Mouse (Mus musculus): ENCODE data around the gene March4. TPM values are rescaled to one million over a fixed set of nuclear protein-coding genes. Genes with fewer than 3 reads are reported as not detected.

Gene March4
- total RNA-seq, 2 experiments from 2014 or later: not detected

DNA sequence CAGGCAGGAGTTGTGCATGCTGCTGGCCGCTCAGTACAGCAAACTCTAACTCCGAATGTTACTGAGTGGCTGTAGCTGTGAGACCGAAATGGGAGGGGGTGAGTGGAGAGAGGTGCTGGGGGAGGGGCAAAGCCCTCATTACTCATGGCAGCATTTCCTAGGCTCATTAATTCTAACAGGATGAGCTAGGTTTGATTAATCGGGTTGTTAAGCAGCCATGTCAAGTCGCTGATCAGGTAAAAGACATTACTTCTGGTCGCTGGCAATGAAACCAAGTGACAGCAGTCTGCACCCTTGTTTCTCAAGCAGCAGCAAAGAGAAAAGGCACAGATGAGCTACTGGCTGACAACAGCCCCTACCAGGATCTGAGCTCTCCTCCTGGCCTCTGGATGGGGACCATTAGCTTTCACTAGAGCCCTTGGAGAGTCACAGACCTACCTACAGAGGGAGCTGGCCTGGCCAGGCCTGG lies 82.0 kb downstream of the March4 start:
- no peak for ATAC-seq (ENCODE audit: poor library complexity, severe bottlenecking)

DNA sequence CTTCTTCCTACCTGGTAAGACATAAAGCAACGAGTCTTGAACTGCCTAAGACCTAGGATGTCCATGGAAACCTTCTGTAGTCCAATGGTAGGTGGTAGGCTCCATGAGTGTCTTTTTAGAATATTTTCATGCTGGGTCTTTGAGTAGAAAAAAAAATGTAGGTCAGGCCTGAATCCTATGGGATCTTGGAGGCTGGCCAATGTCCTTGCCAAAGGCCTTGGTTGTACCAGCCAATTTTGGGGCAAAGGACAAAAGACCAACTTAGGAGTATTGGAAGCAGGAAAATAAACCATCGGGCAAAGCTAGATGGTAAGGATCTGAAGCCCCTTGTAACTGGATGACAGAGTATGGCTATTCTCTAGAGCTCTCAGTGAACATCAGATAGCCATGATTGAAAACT lies 83.9 kb downstream of the March4 start:
- no peak for ATAC-seq (ENCODE audit: poor library complexity, severe bottlenecking)

DNA sequence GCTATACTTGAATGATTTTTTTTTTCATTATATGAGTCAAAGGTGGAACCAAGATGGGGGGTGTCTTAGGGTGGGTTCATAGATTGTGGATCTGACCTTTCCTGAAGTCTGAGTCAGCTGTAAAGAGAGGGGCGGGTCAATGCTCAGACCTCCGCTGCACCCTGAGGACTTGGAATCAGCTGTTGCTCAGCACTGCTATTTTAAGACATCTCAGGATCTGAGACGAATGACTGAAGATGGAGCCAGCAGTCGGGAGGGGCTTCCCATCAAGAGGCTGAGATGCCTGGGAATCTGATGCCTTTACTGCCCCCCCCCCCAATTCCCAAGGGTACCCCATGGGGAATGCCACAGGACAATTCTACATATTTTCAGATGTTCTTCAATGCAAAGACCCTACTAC lies 85.9 kb downstream of the March4 start:
- no peak for ATAC-seq (ENCODE audit: poor library complexity, severe bottlenecking)

DNA sequence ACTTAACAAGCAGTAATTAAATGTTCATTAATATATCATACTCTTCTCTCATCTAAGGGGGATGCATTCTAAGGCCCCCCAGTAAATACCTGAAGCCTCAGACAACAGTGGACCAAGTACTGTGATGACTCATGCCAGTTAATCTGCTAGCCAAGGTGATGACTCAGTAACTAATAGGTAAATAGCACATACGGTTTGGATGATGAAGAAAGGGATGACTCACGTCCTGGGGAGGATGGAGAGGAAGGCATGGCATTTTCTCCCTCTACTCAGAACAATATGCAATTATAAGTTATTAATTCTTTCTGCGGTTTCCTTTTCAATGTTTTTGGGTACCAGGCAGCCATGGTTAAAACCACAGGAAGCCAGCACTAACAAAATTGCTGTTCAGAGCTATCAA lies 87.0 kb downstream of the March4 start:
- ATAC-seq (ENCODE audit: poor library complexity, severe bottlenecking): no peak

DNA sequence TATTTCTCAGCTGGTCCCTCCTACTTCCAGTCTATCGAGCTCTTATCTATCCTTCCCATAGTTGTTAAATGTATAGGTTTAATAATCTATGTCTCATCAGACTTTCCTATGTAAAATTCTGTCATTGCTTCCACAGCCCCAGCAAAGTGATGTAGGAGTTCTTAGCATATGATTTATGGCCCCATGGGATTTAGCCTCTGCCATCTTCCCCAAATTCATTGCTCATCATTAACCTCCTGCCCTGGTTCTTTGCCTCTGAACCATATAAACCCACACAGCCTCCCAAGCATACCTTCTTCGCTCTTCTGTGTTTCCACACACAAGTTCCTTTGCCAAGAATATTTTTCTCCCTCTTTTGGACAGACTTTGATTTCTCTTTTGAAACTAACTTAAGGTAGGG lies 94.0 kb downstream of the March4 start:
- ATAC-seq (ENCODE audit: poor library complexity, severe bottlenecking): no peak

DNA sequence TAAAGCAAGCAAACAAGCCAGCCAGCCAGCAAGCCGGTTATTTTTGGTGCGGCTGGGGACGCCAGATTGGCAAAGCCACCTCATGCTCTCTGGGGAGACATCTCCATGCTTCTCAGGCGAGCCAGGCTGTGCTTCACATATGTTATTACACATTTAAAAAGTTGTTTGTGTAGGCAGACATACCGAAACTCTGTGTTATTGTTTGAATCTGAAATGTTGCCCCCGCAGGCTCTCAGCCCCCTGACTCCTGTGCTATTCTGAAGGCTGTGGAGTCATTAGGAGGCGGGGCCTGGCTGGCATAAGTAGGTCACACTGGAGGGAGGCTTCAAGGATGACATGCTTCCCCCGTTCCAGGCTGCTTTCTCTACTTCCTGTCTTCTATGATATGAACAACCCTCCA lies 97.6 kb downstream of the March4 start:
- ATAC-seq (ENCODE audit: poor library complexity, severe bottlenecking): no peak

DNA sequence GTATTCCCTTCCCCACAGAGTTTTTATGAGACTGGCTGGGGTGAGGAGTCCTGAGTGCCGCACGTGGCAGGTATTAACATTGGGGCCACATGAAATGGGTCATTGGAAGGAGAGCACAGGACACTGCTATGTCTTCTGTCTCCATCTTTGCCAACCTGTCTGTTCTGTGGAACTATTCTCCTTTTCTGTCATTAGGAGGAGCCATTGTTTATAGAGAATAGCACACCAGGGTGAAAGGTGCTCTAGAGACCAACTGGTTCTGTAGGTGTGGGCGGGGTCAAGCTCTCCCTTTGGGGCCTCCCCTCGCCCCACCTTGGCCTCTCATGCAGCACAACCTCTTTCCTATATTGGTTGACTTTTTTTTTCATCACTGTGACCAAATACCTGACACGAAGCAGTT lies 99.8 kb downstream of the March4 start:
- no peak for ATAC-seq (ENCODE audit: poor library complexity, severe bottlenecking)

DNA sequence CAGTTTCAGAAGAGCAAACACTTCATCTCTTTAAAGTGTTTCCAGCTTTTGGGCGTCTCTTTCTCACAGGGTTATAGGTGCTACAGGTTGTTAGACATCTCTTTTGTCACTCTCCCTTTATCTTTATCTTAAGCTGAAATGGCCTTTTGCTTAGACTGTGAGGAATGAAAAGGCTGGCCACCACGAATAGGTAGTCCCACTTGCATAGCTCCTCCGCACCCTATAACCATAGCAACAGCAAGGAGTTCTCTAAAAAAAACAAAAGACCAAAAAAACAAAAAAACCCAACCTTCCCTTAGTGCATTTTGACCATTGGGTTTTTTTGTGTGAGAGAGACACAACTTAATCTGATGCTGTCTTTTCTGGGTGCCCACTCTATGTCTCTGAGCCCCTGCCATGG lies 102.2 kb downstream of the March4 start:
- no peak for ATAC-seq (ENCODE audit: poor library complexity, severe bottlenecking)

DNA sequence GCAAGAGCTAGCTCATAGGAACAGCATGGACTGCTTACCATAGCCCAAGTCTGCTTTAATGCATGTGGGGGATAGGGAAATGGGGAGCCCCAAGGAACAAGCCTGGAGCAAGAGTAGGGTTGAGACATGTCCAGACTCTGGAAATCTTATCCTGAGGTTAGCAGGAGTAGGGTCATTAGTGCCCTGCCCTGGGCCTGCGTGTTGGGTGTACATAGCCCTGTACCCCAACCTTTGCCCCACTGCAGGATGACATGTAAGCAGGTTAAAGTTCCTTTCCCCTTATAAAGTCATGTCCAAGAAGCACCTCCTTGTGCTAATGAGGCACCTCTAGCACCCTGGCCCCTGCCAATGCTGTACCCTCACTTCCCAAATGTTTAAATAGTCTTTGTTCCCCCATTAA lies 104.2 kb downstream of the March4 start:
- ATAC-seq (ENCODE audit: poor library complexity, severe bottlenecking): no peak

DNA sequence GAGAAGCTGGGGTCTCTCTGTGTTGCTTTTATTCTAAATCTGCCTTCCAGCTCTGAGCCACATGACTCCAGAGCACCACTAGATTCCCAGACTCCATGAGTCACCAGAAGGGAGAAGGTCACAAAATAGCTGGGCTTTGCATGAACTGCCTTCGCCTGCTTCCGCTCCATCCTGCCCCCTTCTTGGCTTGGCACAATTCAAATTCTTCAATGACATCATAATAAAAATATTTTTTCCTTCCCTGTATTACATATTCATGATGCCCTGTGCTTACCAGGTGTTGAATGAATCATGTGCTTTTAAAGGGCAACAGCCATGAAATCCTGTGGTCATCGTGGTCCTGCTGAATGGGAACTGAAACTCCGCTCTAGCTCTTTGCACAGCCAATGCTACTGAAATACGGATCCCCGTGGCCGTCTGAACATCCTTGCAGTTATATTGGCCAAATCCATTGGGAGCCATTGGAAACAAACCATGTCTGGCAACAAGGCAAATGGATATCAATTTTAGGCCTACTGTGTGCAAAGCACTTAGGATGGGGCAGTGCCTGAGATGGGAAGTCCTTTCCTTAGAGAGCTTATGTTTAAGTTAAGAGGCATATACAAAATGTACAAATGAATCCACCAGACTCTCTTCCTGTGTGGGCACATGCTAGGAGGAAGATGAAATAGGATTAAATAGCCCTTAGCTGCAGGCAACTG lies 107.5 kb downstream of the March4 start:
- peak; percentile 70 for ATAC-seq (ENCODE audit: poor library complexity, severe bottlenecking)

DNA sequence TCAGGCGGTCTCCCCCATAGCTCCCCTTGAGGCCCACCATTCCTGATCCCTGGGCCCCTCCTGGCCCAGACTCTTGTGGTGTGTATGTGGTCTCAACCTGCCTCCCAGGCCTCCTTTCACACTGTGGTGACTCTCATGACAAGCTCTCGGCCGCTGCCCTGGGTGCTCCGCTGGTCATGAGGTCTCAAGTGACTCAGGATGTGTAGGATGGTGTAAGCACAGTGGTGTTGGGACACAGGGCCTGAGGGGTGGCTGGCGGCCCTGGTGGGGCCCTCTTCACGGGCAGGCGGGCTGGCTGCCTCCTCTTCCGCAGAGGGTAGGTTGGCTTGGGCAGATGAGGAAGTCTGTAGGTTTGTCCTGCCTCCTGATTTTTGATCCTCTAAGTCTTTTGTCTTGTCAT lies 108.2 kb downstream of the March4 start:
- peak; percentile 95 for ATAC-seq (ENCODE audit: poor library complexity, severe bottlenecking)

DNA sequence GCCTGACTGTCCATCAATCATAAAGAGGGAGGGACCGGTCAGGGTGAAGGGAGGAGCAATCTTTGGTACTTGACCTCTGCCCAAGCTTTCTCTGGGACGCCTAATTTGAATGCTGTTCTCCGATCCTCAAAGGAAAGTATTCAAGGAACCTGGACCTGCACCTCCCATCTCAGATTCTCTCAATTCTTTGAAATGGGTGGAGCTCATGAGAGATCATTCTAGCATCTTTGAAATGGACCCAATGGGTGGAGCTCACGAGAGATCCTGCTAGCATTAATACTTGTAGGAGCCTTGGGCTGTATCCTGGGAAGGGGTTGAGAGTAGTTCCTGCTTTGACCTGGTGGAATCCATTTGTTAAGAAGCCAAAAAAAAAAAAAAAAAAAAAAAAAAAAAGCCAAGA lies 110.3 kb downstream of the March4 start:
- no peak for ATAC-seq (ENCODE audit: poor library complexity, severe bottlenecking)

DNA sequence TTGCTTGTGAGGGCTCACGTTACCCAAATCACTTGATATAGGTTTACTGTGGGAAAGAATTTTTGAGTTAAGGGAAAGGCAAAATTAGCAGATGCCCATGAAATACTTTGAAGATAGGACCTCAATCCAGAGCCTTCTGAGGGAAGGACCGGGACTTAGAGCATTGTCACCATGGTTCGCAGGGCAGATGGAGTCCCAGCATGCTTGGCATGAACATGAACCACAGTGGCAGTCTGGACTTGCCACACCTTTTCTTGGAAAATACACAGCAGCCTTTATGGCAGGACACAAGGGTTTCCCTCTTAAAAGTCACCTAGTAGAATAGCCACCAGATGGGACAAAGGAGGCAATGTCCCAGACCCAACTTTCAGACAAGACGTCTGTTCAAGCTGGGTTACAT lies 114.6 kb downstream of the March4 start:
- ATAC-seq (ENCODE audit: poor library complexity, severe bottlenecking): no peak

DNA sequence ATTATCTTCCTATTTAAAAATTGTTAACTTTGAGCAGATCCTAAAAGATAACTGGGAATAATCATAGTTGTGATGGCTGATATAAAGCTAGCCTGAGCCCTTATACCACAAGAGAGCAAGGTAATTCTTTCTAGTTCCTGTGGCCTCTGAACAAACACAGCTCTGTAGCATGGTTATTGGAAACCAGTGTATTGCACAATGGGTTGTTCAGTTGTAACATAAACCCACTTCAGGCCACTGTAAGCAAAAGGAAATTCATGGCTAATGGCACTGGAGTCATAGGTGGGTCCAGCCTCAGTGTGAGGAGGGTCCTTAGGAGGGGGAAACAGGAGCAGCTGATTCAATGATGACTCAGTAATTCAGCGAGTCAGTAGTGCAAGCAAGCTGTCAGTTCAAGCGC lies 116.5 kb downstream of the March4 start:
- peak; percentile 40; the same call in 1 of the 2 replicates for ATAC-seq (ENCODE audit: poor library complexity, severe bottlenecking)

DNA sequence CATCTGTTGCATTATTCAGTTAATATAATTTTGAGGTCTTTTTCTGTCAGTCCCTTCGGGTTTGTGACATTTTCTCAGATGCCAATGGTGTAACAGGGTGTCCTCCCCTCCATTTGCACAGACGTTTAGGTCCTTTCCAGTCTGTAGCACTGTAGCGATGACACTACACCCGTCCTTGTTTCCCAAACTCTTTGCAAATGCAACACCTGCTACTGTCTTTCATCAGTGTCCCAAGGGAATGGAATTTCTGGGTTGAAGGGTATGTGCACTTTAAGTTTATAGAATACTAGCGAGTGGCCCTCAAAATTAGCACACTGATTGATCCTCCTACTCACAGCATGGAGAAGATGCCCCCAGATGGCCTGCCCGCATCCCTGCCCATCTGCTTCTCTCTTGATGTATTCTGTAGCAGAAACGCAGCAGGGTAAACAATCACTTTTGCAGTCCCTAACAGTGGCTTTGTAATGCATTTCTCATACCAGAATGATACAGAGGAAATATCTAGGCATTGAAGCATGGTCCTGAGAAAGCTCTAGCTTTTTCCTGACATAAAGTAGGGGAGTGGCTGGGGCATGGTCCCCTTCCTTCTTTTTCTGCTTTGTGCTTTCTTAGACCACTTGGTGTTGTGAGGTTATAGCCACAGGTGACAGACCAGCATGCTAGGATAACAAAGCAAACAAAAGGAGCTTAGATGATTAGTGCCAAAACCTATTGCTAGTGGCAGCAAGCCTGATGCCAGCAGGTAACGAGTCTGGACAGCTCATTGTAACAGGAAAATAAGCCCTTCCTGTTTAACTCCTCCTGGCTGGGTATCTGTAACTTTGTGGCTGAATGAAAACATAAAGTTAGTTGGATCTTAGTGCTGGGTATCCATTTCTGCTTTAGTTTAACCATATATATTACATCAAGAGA lies 117.7 kb downstream of the March4 start:
- no peak for ATAC-seq (ENCODE audit: poor library complexity, severe bottlenecking)

DNA sequence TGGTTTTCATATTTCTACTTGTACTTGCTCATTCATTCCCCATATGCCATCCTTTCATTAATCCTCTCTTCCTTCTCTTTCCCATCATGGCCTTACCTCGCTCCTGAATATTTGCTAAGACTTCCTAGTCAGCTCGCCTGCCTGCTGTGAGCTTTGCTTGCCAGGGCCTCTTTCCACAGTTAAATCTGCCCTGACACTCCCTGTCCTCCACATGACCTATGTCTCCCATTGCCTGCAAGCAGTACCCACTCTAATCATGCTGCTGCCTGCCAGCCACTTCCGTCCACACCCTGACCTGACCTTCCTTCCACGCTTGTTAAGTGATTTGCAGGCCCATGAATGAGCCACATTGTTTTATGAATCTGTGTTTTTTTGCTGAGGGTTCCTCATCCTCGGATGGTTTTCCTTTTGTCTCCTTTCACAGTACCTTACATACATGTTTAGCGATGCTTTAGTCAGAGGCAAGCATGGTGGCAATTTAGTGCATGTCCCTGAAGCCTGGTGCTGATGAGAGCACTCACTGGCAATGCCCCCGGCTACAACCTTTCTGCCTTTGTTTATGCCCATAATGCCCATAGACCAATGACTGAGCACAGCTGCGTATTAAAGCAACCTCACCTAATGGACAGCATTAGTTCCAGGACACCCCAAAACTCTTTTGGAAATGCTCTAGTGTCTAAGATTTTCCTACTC lies 122.0 kb downstream of the March4 start:
- no peak for ATAC-seq (ENCODE audit: poor library complexity, severe bottlenecking)

DNA sequence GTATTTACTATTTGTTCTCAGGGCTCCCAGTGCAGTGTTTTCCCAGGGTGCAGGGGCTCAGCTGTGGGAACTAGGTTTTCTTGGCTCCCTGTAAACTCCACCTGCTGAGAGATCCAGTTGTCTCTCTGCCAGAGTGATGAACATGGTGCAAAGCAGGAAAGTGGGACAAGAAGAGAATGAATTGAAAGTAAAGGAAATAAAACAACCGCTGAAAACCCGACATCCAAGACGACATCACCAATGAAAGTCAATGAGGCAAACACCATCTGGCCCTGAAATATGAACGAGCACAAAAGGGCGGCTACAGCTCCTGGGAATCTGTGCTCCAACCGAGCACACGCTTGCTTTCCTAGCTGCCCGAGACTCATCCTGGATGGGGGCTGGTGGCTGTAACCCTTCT lies 122.6 kb downstream of the March4 start:
- no peak for ATAC-seq (ENCODE audit: poor library complexity, severe bottlenecking)

DNA sequence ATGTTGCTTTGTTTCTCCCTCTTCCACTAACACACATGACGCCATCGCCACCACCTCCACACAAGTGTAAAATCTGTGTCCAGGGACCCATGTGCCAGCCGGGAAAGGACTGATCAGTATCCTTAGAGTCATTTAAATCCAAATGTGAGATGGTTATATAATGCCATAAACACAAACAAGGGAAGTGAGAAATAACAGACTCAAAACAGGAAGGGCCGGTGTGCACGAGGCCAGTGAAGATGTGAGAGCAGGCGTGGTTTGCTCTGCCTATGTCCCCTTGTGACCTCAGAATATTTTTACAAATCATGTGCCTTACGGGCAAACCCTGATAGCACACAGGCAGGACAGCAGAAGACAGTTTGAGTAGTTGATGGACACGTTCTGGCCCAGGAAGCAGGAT lies 123.5 kb downstream of the March4 start:
- no peak for ATAC-seq (ENCODE audit: poor library complexity, severe bottlenecking)

DNA sequence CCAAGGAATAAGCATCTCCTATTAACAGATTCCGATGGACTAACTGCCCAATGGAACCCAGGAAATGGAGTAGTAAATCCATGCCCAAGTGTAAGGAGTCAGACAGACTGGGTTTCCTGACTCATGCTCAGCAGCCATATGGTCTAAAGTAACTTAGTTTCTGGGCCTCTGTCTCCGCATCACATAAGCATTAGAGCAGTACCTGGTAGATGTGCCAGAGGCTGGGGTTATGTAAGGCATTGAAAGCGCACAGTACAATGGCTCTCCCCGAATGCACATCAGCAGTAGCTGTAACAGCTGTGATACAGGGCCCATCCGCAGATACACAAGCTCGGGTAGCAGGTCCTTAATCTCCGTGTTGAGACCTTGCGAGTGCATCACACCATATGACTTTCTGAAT lies 125.6 kb downstream of the March4 start:
- ATAC-seq (ENCODE audit: poor library complexity, severe bottlenecking): no peak

DNA sequence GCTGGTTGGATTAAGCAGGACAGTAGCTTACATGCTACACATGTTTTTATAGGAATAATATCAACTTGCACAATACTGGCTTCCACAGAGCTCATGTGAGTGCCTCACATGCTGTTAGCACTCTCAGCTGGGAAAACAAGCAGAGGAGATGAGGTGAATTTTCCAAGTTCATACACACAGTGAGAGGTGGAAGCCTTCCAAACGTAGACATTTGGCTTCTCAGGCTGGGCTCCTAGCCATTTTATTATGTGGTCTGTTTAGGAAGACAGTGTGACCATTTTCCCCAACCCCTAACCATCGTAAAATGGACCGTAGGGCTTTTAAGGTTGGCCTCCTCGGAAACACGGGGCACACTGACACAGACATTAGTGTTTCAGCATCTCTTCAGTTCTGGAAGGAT lies 126.8 kb downstream of the March4 start:
- no peak for ATAC-seq (ENCODE audit: poor library complexity, severe bottlenecking)

DNA sequence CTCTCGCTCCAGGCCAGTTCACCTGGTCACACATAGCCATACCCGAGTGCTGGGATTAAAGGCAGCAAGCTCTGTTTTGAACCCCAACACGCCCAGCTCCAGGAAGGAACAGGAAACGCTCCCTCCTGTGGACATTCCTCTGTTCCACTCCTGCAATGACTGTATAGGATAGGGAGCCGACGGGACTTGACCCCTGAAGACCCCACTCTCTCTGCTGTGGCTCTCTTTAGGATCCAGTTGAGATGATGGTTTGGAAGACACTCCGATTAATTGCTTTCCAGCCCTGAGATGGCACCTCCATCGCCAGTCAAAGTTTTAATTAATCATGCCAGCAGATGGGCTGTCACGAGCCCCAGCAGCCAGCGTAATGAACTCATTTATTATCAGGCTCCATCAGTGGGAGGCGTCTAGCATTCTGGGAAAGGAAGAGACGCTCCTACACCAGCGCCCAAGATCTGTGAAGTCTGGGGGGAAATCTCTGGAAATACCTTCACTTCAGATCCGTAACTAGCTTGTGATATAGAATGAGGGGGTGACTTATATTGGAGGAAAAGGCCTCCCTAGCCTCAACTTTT lies 130.1 kb downstream of the March4 start:
- no peak for ATAC-seq (ENCODE audit: poor library complexity, severe bottlenecking)
